Mouse (Mus musculus): Measurements from ENCODE around the gene Gcnt7.
A peak's percentile ranks its signal among the peaks of the same experiment; 100 is the strongest.

Gene Gcnt7

DNA sequence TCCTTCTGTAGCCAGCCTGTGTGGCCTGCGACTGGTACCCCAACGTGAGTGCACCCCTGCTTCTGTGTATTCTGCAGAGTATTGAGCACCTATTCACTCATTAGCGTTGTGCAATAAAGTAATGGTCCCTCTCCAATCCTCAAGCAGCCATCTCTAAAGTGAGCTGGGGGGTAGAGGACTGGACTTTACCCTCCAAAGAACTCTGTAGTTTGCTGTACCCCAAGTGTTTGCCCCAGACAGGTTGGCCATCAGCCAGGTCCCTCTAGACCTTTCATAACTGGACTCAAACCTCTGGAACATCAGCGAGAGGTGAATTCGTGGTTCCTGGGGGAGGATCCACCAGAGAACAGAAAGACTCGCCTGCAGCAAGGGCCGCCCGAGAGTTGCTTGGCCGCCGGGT is 5.9 kb downstream of the Gcnt7 start:
- DNase-seq, result no peak

DNA sequence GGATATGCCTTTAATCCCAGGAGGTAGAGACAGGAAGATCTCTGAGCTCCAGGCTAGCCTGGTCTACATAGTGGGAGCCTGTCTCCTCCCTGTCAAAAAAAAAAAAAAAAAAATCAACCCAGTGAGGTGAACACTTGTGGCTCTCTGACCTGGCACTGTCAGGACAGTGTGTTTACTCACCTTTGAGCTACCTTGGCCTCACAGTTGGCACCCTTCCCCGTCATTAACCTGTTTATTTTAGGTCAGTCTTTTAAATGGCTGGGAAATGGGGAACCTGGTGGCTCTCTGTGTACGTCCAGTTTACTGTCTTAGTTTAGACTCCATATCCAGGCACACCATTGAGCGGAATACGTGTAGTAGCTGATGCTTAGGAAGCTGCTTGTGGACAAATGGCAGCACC is 6.4 kb downstream of the Gcnt7 start:
- no peak for DNase-seq

DNA sequence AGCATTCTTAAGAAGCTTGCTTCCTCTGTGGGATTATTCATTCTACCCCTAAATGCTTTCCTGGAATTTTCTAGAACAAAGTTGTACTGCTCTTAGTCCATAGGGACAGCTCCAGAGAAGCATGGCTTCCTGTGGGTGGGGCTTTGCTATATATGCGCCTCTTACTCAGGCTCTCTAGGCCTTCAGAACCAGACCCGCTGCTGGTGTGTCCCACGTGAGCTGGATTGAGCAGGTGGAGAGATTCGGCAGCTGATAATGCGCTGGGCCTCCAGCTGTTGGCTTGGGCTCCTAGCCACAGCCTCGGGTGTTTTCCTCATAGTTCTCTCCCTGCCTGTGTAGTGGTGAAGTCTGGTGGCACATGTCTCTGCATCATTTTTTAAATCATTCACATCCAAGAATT is 7.8 kb downstream of the Gcnt7 start:
- no peak for DNase-seq

DNA sequence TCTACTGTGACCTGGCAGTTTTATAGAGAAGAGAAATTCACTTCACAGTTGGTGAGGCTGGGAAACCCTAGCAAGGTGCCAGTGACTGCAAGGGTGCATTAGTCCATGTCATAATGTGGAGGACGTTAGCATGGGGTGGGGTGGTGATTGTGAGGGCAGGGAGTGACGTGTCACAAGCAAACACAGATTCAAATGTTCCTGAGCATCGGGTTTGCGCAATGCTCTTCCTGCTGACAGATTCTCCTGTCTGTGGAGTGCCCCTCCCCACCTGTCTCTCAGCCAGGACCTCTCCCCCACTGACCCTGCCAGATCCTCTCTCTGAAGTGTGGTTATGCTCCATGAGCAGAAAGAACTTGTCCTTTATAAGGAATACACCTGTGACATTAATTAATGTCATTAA is 10.1 kb downstream of the Gcnt7 start:
- DNase-seq, result no peak

DNA sequence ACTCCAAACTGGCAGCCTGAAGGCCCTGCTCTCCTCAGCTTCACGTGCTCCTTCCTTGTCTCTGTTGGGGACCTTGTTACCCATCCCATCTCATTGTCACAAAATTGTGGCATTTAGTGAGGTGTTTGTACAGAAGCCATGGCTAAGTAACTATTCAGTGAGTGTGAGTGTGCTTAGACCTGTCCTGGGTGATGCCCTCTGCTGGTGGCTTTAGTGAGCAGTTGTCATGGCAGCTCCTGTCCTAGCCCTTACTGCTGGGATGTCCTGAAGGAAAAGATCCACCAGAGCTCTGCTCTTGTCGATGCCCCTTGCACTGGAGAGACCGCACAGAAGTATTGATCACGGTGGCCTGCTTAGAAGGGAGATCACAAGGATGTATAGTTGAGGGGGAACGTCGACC is 11.1 kb downstream of the Gcnt7 start:
- DNase-seq, result no peak

DNA sequence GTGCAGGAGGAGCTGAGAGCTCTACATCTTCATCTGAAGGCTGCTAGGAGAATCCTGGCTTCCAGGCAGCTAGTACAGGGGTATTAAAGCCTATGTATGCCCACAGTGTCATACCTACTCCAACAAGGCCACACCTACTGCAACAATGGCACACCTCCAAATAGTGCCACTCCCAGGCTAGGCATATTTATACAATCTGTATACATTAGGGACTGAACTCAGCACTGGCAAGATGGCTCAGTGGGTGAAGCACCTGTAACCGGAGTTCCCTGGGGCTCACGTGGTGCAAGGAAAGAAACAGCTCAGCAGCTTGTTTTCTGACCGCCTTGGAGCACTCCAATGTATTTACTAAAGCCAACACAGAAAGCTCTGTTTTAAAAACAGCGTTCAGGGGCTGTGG is 12.8 kb downstream of the Gcnt7 start:
- no peak for DNase-seq

DNA sequence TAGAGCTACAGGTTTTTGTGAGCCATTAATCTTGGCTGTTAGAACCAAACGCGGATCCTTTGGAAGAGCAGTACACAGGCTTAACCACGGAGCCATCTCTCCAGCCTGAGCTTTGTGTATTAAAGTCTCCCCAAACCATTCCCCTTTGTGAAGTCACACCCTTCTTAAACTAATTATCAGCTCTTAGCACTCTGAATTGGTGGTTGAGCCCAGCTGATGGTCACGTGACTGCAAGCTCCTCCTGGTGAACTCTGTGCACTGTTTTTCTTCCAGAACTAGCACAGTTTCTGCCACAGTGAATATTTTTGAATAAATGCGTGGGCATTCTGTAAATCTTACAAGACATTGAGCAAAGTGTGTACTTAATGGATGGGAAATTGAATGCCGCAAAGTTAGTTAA is 17.2 kb downstream of the Gcnt7 start:
- DNase-seq, result no peak

DNA sequence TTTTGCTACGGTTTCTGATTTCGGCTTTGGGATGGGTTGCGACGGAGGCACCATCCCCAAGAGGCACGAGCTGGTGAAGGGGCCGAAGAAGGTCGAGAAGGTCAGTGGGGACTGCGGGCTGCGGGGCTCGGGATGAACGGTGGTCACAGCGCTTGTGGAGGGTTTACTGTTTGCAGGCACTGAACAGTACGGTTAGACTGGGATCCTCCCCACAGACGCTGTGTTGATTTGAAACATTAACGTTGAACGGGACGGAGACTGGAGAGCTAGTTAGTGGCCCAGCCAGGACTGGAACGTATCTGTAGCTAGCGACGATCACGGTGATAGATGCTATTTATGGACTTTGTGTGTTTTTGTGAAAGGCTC is 17.8 kb downstream of the Gcnt7 start:
- no peak for DNase-seq

DNA sequence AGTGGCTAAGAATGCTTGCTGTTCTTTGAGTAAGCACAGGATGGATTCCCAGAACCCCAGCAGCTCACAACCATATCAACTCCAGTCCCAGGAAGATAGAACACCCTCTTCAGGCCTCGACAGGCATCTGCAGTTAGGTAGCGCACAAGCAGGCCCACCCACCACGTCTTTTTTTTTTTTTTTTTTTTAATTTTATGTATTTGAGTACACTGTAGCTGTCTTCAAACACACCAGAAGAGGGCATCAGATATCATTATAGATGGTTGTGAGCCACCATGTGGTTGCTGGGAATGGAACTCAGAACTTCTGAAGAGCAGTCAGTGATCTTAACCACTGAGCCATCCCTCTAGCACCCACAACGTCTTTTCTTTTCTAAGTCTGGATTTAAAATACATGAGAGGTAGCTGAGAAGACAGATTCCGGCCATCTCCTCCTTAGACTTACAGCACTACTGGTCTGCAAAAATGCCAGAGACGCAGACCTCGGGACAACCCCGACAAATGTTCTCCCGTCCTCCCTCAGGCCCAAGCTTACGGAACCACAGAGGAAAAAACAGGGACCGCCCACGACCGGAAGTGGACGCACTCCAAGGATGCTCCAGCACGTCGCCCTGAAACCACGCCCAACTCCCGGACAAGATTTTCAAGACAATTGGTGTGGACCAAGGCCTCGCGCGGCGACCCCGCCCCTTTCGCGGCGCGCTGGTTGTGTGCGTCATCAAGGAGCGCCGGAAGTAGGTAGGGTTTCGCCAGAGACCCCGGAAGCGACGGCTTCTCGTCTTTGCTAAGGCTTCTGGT is 18.4 kb downstream of the Gcnt7 start, which contains the start of gene Rtf2:
TSS of gene Rtf2 (plus strand) at position 714 of the 797 bp plus-strand sequence.
- peak; percentile 99 for DNase-seq

DNA sequence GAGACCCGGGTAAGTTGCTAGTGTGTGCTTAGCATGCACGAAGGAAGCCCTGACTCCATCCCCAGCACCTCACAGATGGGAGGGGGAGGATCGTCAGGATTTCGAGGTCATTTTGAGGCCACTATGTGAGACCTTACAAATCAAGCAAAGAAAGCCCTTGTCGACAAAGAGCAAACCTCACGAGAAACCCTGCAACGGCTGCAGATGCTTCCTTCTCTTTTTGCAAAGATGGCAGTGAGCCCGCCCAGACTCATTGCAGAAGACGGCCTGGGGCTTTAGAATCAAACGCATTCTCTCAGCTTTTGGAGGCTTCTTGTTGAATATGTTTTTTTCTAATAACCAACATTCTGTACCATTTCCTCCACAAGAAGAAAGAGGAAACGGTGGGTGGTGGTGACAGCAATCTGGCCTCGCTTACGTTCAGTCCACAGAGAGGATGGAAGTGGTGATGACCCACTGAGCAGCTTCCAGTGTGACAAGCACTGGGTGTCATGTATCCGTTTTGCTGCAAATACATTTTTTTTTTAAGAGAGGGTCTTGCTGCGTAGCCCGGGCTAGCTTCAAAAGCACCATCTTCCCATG is 20.9 kb downstream of the Gcnt7 start:
- no peak for DNase-seq

DNA sequence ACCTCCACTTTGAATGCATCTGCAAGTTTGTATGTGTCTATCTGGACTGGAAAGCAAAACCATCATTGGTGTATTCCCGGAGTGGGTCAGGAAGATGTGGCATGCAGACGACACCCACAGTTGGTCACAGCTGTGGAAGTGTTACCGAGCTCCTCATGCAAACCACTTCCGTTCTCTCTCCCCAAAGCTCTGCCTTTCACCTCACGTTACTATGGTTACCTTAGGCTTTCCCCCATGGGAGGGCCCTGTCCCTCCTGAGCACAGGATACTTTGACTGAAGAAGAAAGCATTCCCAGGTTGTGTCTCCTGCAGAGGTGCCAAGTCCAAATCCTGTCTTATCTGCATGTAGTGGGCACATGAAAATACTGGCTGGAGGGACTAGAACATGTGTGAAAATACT is 24.6 kb downstream of the Gcnt7 start:
- no peak for DNase-seq

DNA sequence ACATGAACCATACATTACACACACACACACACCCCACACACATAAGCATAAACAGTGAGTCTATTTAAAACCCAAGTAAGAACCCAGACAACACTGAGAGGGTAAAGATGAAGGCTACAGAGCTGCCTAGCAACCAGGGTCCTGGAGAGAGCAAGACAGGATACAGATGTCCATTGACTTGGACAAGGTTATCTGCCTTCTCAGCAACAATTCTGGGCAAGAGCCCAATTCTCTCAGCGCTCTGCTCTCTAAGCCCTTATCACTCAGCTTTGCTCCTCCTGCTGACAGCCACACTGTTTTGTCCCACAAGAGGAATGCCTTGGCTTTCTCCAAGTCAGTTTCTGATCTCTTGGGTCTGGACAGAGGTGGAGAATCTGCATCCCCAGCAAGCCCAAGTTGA is 27.8 kb downstream of the Gcnt7 start:
- DNase-seq, result no peak

DNA sequence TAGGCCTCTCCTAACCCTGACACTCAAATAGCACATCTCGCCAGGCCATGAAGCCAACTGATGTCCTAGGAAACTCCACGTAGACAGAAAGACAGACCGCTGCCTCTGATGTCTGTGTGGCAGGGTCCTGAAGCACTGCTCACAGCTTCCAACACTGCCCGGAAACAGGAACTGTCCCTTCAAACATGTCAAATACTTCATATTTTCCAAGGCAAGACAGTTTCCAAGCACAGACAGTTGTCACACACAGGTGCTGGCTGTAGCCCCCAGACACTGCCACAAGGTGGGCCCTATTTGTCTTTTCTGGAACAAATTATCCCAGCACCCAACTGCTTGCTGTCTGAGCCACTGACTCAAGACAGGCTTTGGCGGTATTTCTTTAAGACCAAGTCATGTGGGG is 40.2 kb downstream of the Gcnt7 start:
- no peak for DNase-seq

DNA sequence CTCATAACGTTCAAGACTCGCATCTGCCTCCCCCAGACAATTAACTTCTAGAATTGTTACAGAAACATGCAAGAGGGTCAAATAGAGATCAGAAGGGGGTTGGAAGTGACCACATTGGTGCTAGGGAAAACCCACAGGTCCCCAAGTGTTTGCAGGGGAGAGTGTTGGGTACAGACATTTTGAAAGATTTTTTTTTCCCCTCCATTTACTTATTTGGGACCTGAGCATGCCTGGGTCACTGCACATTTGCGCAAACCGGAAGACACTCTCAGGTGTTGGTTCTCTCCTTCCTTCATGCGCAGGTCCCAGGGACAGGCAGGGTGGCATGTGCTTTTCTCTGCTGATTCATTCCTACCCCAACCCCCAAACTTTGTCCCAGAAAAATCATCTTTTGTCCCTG is 41.5 kb downstream of the Gcnt7 start:
- no peak for DNase-seq

DNA sequence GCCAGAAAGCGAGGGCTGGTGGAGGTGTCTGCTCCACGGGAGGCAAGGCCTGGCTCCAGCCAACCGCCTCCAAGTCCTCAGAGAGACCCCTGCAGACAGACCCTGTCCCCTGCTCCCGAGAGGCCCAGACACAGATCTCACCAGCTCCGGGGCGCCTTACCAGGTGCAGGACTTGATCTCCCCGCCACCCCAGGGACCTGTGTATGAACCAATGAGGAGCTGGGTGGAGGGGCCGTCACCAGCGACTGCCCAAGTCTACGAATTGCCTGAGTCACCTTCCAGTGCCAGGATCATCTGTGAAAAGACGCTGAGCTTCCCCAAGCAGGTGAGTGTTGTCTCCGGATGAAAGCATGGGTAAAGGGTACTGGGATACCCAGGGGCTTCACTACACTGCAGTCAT is 42.2 kb downstream of the Gcnt7 start:
- no peak for DNase-seq

DNA sequence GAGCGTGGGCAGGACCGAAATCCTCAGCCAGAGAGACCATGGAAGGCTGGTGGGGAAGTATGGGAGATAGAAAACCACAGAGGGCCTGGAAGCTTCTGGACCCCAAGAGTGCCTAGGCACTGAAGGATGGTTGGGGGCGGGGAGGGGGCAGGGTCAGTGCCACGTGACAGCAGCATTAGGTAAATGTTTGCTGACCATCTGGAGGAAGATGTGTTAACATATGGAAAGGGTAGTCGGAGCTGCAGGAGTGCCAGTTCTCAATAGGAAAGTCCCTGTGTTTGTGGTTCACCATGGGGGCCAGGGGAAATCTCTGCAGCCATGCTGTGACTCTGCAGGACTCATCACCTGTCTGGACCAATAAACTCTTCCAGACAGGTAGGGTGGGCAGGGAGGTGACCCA is 44.5 kb downstream of the Gcnt7 start:
- DNase-seq, result no peak

DNA sequence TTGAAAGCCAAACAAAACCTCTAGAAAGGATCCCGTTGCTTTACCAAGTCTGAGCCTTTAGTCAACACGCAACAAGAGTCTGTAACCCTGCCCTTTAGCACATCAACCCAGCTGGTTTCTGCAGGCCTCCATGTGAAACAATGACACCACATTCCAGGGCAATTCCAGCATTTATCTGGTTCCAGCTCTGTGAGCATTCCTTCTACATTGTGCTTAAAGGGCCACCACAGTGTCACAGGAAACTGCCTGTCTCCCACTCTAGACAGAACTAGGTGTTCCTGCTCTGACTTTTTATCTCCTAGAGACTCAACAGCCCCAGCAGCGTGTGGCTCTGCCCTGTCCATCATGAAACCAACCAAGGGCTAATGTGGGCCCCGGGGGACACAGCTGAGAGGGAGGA is 45.1 kb downstream of the Gcnt7 start:
- no peak for DNase-seq

DNA sequence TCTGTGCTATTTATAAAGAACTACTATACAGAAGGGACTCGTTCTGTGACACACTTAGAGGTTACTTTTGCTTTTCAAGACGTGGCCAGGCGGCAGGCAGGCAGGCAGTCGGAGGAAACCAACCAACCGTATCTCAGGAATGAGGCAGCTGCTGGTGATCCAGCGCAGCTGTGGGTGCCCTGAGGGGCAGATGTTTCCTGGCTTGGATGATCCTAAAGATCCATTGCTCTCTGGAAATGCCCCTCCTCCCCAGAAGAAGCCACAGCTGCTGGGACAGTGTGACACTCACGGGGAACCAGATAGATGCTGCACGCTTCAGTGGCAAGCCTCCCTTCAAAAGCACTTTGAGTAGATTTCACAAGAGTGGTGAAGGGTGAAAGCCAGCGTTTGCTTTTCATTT is 45.9 kb downstream of the Gcnt7 start:
- DNase-seq, result no peak

DNA sequence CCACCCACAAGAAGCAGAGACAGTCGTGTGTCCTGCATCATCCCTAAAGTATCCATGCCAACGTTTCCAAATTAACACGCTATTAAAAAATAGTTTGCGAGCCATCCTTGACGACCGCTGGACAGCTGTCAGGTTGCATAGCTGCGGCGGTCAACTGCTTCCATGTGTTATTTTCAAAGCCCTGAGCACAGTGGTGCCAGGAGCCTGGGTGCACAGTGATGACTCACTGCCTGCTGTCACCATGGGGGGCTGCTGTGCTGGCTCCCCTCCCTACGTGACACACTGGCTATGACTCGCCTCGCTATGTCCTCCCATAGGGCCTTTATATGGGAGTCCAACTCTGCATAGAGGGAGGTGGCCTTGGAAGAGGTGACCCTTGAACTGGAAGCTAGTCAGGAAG is 47.3 kb downstream of the Gcnt7 start:
- no peak for DNase-seq

DNA sequence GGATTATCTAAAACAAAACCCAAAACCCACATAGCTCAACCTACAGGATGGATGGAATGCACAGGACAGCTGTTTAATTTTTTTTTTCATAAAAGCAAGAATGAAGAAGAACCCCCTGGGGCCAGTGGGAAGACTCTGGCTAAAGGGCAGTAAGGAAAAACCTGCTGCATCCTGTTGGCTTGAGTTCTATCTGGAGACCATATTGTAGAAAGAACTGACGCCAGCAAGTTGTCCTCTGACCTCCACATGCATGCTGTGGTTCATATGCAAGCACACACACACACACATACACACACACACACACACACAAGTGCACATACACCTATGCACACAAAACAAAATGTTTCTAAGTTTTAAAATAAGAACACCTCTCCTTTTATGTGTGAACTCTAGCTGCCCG is 47.7 kb downstream of the Gcnt7 start:
- DNase-seq, result no peak

DNA sequence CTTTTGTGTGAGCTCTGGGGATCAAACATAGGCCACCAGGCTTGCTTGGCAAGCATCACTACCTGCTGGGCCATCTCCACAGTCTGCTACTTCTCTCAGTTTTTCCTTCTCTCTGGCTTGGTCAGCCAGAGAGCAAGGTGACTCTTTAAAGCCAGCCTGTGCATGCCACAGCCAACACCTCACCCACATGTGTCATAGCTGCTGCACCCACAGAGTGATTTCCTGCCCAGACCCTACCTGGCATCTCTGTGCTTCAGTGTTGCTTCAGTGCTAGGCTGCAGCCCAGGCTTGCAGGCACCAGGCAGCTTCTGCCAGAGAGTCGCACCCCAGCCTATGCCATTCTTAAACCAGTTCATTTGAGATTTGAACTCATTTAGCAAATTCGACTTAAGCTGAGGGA is 50.9 kb downstream of the Gcnt7 start:
- no peak for DNase-seq

DNA sequence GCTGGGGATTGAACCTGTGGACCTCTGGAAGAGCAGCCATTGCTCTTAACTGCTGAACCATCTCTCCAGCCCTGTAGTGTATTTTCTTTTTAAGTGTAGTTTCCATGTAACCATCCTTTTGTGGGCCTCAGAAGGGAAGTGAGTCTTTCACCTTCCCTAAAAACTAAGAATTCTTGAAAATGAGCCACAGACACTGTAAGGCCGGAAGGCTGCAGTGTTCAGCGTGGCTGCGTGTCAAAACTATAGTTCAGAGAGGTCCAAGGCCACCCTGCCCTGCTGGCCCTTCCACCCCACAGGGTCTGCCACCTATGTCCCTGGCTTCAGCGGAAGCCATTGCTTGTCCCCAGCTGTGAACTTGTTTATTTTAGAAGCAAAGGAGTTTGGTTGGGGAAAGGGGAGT is 52.2 kb downstream of the Gcnt7 start:
- no peak for DNase-seq

DNA sequence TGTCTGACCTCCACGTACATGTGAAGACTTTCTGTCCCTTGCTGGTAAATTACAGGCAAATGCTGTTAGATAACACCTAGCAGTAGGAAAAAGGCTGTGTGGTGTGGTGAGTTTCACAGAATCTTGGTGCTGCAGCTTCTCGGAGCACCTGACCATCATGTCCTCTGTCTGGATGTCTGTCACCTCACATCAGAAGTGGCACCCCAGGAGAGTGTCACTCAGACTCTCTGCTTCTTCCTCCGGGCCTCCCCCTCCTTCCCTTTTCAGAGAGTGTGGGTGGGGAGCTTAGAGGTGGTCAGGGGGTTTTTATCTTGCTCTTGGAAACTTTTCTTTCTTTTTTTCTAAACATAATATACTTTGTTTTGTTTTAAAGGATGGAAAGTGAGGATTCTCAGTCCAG is 53.4 kb downstream of the Gcnt7 start:
- no peak for DNase-seq

DNA sequence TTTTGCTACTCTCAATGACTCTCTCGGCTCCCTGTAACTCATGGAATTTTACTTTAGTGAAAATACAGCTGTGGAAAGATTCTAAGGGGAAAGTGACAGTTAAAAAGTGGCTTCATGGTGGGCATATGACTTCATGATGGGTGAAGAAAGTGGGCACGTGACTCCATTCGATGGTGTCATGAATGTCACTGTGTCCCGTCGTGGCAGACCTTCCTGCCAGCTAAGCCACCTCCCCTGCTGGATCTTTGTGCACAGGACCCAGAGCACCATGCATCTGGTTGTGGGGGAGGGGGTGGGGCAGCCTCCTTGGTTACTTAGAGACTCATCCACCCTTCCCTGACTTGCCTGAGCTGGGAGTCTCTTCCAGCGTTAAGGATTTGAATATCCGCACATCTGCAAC is 54.2 kb downstream of the Gcnt7 start:
- DNase-seq, result no peak

Measured in cerebellum, adult 11-12 months (tissue).